Mouse (Mus musculus): ENCODE results near the gene Sdk1. TPM values are rescaled to one million over a fixed set of nuclear protein-coding genes. Genes with fewer than 3 reads are reported as not detected.
A peak's percentile ranks its signal among the peaks of the same experiment; 100 is the strongest.

The Sdk1 gene
- polyA plus RNA-seq, 1 experiment from 2014 or later, result 1.9 TPM

DNA sequence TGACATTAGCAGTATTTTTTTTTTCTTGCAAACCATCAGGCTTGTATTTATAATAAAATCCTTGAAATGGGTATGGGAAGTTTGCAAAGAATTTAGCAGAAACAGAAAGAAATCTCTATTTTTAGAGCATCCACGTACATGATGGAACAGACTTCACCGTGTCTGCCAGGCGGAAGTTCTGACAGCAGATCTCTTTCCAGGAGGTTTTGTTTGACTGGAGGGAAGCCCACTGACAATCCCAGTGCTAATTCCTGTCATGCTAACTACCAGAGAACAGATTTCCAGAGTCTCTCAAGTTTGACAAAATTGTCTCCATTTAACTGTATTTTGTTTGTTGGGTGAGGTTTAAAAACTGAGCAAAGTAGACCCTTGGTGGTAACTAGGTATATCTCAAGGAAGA, 265.1 kb downstream of the Sdk1 start:
- H3K36me3 ChIP-seq, result no peaks in the 10 kb centered on the region
- H3K4me1 ChIP-seq, result no peaks in the 10 kb centered on the region
- H3K9ac ChIP-seq, result no peak overlapping the region
- no peak overlapping the region for H3K4me3 ChIP-seq
- H3K27ac ChIP-seq, result no peak overlapping the region
- H3K4me2 ChIP-seq, result no peak overlapping the region
- H3K9me3 ChIP-seq, result no peaks in the 10 kb centered on the region
- H3K27me3 ChIP-seq, result no peaks in the 10 kb centered on the region
- WGBS, result 73% methylated on average over 3 of the region's 3 CpGs
- no peak for ATAC-seq (ENCODE audit: insufficient number of reproducible peaks, low FRiP score, low TSS enrichment, low read depth)

DNA sequence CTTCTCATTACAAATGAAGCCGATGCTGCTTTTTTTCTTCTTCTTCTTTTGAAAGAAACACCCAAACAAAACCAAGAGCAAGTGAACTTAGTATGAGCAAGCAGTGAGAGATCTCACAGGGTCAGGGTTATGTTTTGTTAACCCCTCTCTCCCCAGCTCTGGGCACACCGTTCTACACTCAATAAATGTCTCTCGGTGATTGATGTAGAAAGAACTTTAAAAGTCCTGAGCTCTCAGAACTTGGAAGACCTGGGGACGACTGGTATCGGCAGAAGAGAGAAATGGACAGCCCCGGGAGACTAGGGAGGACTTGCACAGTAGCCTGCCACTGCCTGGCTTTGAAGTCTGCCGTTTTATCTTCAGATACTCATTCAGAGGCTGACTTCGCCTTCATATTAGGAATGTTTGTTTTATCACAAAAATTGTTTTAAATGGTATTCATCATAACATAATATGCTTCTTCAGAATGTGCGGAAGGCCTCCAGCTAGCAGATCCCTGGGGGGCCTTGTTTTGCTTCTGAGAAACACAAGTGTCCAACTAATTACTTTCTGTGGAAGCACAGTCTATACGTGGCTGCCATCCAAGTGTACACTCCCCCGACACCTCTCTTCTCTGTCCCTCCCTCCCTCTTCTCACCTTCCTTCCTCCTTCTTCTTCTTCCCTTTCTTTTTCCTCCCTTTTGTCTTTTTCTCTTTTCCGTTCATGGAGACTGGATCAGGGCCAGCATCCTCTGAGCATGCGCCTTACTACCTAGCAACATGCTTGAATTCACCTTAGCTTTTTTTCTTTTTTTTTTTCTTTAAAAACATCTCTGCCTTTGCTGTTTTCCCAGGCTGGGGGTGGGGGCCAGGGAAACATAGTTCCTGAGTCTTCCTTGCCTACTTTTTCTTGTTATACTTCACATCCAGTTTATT, 283.8 kb downstream of the Sdk1 start:
- H3K9ac ChIP-seq, result no peak overlapping the region
- no peak overlapping the region for H3K4me2 ChIP-seq
- no peak overlapping the region for H3K4me3 ChIP-seq
- H3K36me3 ChIP-seq, result no peaks in the 10 kb centered on the region
- no peak overlapping the region for H3K27ac ChIP-seq
- ATAC-seq (ENCODE audit: insufficient number of reproducible peaks, low FRiP score, low TSS enrichment, low read depth), result no peak
- 19% methylated on average over 13 of the region's 13 CpGs for WGBS
- H3K27me3 ChIP-seq, result no peaks in the 10 kb centered on the region
- no peaks in the 10 kb centered on the region for H3K9me3 ChIP-seq
- H3K4me1 ChIP-seq, result 0 out of 2 replicates have a peak, but pooled peaks cover 3% of the 10 kb centered on the region

DNA sequence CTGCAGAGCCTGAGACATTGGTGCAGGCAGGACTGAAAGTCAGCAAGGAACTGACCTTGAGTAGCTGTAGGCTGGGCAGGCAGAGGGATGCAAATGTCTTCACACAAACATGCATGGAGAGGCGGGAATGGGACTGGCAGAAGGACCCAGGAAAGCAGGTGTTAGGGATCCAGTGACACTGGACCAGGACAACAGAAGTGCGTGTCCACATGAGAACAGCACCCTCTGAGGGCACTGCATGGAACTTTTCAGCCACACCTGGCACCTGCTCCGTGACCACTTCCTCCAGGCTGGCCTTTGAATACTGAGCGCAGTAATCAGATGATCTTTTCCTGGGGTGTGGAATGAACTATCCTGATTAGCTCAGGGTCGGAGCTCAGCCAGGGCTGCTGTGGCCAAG, 298.9 kb downstream of the Sdk1 start:
- no peak overlapping the region for H3K27ac ChIP-seq
- no peaks in the 10 kb centered on the region for H3K36me3 ChIP-seq
- H3K9me3 ChIP-seq, result no peaks in the 10 kb centered on the region
- no peak overlapping the region for H3K4me3 ChIP-seq
- no peaks in the 10 kb centered on the region for H3K4me1 ChIP-seq
- no peak overlapping the region for H3K4me2 ChIP-seq
- ATAC-seq (ENCODE audit: insufficient number of reproducible peaks, low FRiP score, low TSS enrichment, low read depth), result no peak
- 65% methylated on average over 5 of the region's 5 CpGs for WGBS
- no peak overlapping the region for H3K9ac ChIP-seq
- no peaks in the 10 kb centered on the region for H3K27me3 ChIP-seq

DNA sequence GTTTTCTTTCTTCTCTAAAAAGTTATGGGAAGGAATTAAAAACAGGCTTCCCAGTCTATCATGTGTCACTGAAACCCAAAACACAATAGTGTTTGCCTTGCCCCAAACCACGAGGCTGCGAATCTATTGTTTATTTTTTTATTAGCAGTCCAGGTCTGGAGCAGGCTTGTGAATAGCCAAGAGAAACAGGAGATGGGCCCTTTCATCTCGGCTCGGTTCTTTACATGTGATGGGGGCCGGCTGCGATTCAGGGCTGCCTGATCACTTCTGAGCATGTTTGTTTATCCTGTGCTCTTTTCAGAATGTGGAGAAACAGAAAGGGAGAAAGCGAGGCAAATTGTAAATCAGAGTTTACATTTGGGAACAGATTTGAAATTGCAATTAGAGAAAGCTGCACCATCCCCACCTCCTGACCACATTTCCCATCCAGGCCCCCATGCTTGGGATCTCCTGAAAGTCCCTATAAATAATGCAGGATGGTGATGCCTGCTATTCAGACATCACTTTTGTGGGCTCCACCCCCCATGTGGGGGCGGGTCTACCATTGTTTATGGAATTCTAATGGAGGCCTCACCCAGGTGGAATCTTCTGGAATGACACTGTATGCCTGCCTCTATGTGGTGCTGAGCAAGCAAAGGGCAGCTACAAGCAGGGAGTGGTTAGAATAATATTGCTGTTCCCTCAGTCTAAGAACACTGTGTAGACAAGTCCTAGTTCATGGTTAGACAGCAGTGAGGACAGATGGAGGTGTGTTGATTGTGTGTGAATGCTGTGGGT, 301.8 kb downstream of the Sdk1 start:
- ATAC-seq (ENCODE audit: insufficient number of reproducible peaks, low FRiP score, low TSS enrichment, low read depth), result no peak
- H3K4me1 ChIP-seq, result peaks cover 4% of the 10 kb centered on the region; the same call in 1 of the 2 replicates
- no peak overlapping the region for H3K4me2 ChIP-seq
- 28% methylated on average over 8 of the region's 8 CpGs for WGBS
- no peaks in the 10 kb centered on the region for H3K27me3 ChIP-seq
- no peak overlapping the region for H3K4me3 ChIP-seq
- no peaks in the 10 kb centered on the region for H3K36me3 ChIP-seq
- H3K9me3 ChIP-seq, result no peaks in the 10 kb centered on the region
- no peak overlapping the region for H3K27ac ChIP-seq
- H3K9ac ChIP-seq, result no peak overlapping the region

DNA sequence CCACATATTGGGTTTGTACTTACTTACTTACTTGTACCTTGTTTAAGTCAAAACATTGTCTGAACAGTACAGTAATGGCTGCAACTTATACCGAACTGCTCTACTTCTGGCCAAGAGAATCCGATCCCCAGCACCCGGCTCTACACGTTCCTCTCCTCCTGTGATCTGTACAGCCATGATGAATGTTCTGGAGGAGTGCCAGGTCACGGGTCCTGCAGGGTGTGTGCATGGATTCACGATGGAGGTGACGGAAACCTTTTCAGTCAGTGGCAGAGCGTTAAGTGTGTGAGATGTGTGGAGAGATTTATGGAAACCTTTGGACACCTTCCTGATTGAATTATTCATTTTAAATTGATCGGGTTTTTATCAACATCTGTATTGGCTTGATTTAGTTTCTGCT, 312.2 kb downstream of the Sdk1 start:
- 50% methylated on average over 9 of the region's 9 CpGs for WGBS
- Histone ChIP-seq H3K4me3 (no peak overlapping the region), H3K27me3 (no peaks in the 10 kb centered on the region), H3K4me1 (no peaks in the 10 kb centered on the region), H3K9me3 (no peaks in the 10 kb centered on the region), H3K9ac (no peak overlapping the region), H3K27ac (no peak overlapping the region), H3K36me3 (no peaks in the 10 kb centered on the region), H3K4me2 (no peak overlapping the region)
- ATAC-seq (ENCODE audit: insufficient number of reproducible peaks, low FRiP score, low TSS enrichment, low read depth), result no peak

DNA sequence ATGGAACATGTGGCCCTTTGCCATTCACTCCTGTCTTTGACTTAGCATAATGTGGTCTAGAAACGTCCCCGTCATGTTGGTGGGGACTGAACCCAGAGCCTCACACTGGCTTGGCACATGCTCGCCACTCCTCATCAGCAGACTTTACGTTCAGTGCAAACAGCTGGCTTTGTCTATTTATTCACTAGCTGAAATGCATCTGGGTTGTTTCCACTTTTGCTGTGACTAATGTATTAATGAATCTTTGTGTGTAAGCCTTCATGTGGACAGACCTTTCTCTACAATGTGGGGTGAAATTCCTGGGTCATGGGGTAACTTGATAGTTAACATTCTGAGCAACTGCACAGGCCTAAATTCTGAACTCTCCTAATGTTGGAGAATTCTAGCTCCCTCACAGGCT, 317.4 kb downstream of the Sdk1 start:
- Histone ChIP-seq H3K27me3 (no peaks in the 10 kb centered on the region), H3K9ac (no peak overlapping the region), H3K4me3 (no peak overlapping the region), H3K4me1 (peaks cover 4% of the 10 kb centered on the region; the same call in 1 of the 2 replicates), H3K27ac (no peak overlapping the region), H3K9me3 (no peaks in the 10 kb centered on the region), H3K4me2 (no peak overlapping the region), H3K36me3 (no peaks in the 10 kb centered on the region)
- ATAC-seq (ENCODE audit: insufficient number of reproducible peaks, low FRiP score, low TSS enrichment, low read depth), result no peak
- WGBS, result 54% methylated on average over 4 of the region's 4 CpGs

DNA sequence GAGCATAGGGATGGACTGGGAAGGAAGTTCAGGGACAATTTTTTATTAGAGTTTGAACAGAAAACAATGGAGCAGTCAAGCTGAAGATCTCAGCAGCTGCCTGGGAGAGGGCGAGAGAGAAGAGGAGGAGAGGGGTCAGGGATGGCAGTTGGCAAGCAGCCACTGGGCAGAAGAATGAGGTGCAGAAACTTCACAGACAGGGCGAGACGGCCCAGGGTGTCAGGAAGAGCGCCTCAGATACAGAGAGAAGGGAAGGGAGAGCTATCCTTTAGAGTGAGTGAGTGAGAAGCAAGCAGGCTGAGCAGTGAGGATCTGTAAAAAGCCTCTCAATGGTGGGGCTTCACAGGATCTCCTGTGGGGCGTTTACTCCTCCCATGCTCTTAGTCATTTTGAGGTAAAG, 319.0 kb downstream of the Sdk1 start:
- H3K4me1 ChIP-seq, result peaks cover 4% of the 10 kb centered on the region; the same call in 1 of the 2 replicates
- H3K27ac ChIP-seq, result no peak overlapping the region
- H3K36me3 ChIP-seq, result no peaks in the 10 kb centered on the region
- ATAC-seq (ENCODE audit: insufficient number of reproducible peaks, low FRiP score, low TSS enrichment, low read depth), result no peak
- 63% methylated on average over 5 of the region's 5 CpGs for WGBS
- no peaks in the 10 kb centered on the region for H3K27me3 ChIP-seq
- H3K4me3 ChIP-seq, result no peak overlapping the region
- H3K9me3 ChIP-seq, result no peaks in the 10 kb centered on the region
- H3K4me2 ChIP-seq, result no peak overlapping the region
- H3K9ac ChIP-seq, result no peak overlapping the region

DNA sequence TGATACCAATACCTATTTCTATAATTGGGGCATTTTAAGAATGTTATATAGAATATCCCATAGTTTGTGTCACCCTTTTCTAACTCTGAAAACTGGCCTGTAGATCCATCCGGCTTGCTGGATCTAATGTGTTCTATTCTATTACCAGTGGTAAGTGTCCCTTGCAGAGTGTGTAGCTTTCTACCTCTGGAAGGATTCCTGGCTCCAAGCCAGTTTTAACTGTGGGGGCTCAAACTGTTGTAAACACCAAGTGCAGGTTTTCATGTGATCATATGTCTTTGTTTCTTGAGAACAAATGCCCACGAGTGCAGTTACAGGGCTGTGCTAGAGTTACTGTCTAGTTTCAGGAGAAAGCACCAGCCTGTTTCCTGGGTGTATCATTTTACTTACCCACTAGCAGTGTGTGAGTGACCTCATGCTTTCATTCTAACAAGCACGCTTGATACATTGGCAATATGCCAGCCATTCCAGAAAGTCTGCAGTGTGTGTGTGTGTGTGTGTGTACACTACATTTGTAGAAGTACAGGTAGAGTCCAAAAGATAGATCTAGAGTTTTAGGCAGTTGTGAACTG, 320.8 kb downstream of the Sdk1 start:
- no peak overlapping the region for H3K4me3 ChIP-seq
- no peaks in the 10 kb centered on the region for H3K36me3 ChIP-seq
- ATAC-seq (ENCODE audit: insufficient number of reproducible peaks, low FRiP score, low TSS enrichment, low read depth), result peak; percentile 55; the same call in 1 of the 2 replicates
- no peaks in the 10 kb centered on the region for H3K27me3 ChIP-seq
- 24% methylated on average over 3 of the region's 3 CpGs for WGBS
- H3K4me2 ChIP-seq, result no peak overlapping the region
- no peaks in the 10 kb centered on the region for H3K9me3 ChIP-seq
- H3K9ac ChIP-seq, result no peak overlapping the region
- peaks cover 4% of the 10 kb centered on the region; the same call in 1 of the 2 replicates for H3K4me1 ChIP-seq
- no peak overlapping the region for H3K27ac ChIP-seq

DNA sequence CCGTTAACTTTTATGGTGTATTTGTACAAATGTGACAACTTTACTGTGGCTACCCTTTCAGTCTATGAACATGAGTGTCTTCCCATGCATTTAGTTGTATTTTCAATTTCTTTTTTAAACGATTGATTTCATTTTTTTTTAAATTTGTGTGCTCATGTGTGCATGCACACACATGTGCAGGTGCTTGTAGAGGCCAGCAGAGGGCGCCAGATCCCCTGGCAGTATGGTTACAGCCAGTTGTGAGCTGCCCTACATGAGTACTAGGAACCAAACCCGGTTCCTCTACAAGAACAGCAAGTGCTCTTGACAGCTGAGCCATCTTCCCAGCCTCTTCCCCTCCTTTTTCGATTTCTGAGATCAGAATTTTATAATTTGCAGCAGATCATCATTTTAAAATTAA, 322.9 kb downstream of the Sdk1 start:
- Histone ChIP-seq H3K27ac (no peak overlapping the region), H3K4me3 (no peak overlapping the region), H3K9me3 (no peaks in the 10 kb centered on the region), H3K36me3 (no peaks in the 10 kb centered on the region), H3K9ac (no peak overlapping the region), H3K27me3 (no peaks in the 10 kb centered on the region), H3K4me1 (peaks cover 4% of the 10 kb centered on the region; the same call in 1 of the 2 replicates), H3K4me2 (no peak overlapping the region)
- ATAC-seq (ENCODE audit: insufficient number of reproducible peaks, low FRiP score, low TSS enrichment, low read depth), result no peak
- 85% methylated on average over 5 of the region's 5 CpGs for WGBS

DNA sequence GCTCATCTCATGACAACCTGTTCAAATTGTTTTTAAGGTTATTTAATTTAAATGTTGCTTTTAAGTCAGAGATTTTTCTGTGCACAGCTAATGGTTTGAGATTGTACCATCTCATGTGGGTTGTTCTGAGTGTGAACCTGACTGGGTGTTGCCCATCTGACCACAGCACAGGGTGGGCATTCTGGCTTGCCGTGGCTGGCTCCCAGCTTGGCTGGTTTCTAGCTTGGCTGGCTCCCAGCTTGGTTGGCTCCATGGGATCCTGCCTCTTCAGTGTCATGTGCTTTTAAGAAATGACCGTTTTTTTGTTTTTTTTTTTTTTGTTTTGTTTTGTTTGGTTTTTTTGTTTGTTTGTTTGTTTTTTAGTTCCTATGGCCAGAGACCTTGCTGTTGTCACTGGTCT, 326.8 kb downstream of the Sdk1 start:
- no peak for ATAC-seq (ENCODE audit: insufficient number of reproducible peaks, low FRiP score, low TSS enrichment, low read depth)
- H3K4me3 ChIP-seq, result no peak overlapping the region
- H3K36me3 ChIP-seq, result no peaks in the 10 kb centered on the region
- H3K9ac ChIP-seq, result no peak overlapping the region
- H3K4me2 ChIP-seq, result no peak overlapping the region
- 0 out of 2 replicates have a peak, but pooled peaks cover 2% of the 10 kb centered on the region for H3K4me1 ChIP-seq
- H3K27me3 ChIP-seq, result no peaks in the 10 kb centered on the region
- H3K27ac ChIP-seq, result no peak overlapping the region
- 86% methylated on average over 2 of the region's 2 CpGs for WGBS
- H3K9me3 ChIP-seq, result no peaks in the 10 kb centered on the region

DNA sequence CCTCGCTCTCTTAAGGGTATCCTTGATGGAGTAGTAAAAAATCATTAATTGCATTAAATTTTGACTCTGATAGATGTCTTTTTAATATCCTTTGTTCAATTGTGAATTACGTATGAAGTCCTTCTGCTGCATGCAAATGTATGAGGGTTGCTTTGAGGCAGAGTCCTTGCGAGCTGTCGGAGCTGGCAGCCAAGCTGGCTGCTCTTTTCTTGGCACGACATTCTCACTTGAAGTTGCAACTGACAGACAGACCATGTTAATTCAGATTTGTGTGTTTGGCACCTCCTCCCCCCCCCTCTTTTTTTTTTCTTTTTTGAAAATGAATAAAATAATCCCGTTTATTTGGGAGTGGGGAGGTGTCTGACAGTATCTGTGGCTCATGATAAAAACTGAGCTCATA, 329.2 kb downstream of the Sdk1 start:
- WGBS, result 68% methylated on average over 6 of the region's 6 CpGs
- Histone ChIP-seq H3K27ac (no peak overlapping the region), H3K9me3 (no peaks in the 10 kb centered on the region), H3K27me3 (no peaks in the 10 kb centered on the region), H3K4me1 (peaks cover 6% of the 10 kb centered on the region; the same call in 1 of the 2 replicates), H3K4me3 (no peak overlapping the region), H3K9ac (no peak overlapping the region), H3K36me3 (no peaks in the 10 kb centered on the region), H3K4me2 (no peak overlapping the region)
- ATAC-seq (ENCODE audit: insufficient number of reproducible peaks, low FRiP score, low TSS enrichment, low read depth), result no peak

DNA sequence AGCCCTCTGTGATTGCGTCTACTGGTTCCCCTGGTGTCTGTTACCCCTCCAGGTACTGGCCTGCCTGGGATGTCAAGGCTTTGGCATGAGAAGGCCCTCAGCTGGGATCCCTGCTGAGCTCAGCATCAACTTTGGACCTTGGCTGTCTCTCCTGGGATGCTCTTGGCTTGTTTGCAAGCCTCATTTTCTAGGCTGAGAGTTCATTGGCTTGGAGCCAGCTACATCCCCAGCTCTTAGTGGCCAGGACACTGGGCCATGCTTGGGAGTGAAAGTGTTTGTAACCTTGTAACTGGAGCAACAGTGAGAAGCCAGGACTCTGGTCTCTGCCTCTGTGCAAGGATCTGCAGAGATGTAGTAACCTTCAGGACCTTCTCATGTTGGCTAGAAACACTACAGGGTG, 333.0 kb downstream of the Sdk1 start:
- Histone ChIP-seq H3K36me3 (no peaks in the 10 kb centered on the region), H3K27me3 (no peaks in the 10 kb centered on the region), H3K4me1 (peaks cover 6% of the 10 kb centered on the region; the same call in 1 of the 2 replicates), H3K27ac (no peak overlapping the region), H3K9me3 (no peaks in the 10 kb centered on the region), H3K9ac (no peak overlapping the region), H3K4me3 (no peak overlapping the region), H3K4me2 (no peak overlapping the region)
- 76% methylated on average over 1 of the region's 1 CpGs for WGBS
- ATAC-seq (ENCODE audit: insufficient number of reproducible peaks, low FRiP score, low TSS enrichment, low read depth), result no peak

All from limb, embryonic 15.5 days (tissue).